Mouse (Mus musculus) left cerebral cortex, adult 18-20 months (tissue): ENCODE measurements around the gene Lifr. TPM values are rescaled to one million over a fixed set of nuclear protein-coding genes. Genes with fewer than 3 reads are reported as not detected.

Experiments
- DNase-seq, 2 experiments: peaks; one replicate each; pipeline ENCODE4 v3.0.0; 2021 to 2022; ENCODE audit warnings: low spot score in 2 of 2, mixed read lengths in 1 of 2
- total RNA-seq, 2 experiments: library from RNA; stranded (reverse); gene quantifications; 2 replicates each; pipeline ENCODE4 v1.2.3; 2021

Lifr gene
- total RNA-seq, 2 experiments from 2014 or later: 42.5 to 44.8 TPM

- no peak for DNase-seq
Observed at GRCm38 (mm10) chr15:7080916-7081626, 9.3 kb upstream of the Lifr start.

DNA sequence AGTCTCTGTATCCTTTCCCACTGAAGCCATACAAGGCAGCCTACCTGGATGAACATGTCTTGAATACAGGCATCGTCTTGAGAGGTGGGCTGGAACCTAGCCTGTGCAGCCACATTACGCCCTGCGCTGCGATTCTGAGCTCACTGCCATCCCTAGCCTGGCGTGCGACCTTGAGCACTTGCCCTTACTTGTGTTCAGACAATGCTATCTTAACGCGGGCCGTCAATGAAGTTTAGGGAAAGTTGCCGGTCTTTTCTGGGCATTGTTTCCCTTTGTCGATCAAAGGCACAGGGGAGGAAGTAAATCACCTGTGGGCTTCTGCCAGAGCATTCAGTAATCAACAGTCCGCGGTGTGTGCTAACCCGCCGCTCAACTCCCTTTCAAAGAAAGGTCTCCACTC lies 8.6 kb upstream of the Lifr start:
- DNase-seq: no peak

DNA sequence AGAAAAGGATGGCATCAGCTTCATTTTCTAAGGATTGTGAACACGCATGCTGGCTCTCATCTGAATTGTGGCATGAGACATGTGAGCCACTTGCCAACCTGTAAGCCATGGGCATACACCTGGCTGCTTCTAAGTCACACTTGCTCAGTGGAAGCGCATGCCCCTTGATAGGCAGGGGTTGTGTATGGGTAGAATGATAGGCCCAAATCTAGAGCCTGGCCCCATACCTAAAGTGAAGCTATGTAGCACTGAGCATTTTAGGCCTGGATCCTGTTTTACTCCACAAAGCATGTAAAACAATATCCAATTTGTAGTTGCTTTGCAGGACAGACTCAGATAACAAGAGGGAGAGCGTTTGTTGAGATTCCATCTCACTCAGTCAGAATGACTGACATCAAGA lies 7.5 kb upstream of the Lifr start:
- no peak for DNase-seq

DNA sequence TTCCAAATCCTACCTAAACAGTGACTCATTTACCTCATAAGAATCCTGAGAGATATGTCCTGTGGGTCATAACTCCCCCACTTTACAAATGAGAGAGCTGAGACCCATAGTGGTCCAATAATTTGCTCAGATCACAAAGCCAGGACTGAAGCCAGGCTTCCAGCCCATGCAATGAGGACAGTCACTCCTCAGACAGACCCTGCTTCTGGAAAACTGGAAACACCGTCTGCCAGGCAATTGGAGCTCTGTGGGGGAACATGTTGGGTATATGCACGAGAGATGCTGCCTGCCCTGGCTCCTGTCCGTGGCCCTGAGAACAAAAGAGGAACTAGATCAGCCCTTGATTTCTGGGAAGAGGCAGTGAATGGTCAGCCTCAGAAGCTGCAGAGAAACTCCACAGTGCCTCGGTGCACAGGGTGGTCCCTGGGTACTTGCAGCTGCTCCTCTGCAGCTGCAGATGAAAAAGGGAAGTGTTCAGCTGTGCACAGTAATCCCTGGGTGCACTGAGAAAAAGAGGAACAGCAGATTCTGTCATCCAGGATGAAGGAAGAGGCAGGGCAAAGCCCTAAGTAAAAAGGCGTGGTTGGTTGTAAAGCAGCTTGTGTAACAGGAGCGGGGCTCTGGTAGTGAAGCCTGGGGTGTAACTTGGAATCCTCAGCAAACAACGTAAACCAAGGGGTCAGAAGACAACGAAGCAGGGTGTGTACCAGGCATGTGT lies 5.5 kb upstream of the Lifr start:
- no peak for DNase-seq

GRCm38 (mm10) chr15:7088691-7089090 lies 1.7 kb upstream of the Lifr start:
- DNase-seq: no peak

DNA sequence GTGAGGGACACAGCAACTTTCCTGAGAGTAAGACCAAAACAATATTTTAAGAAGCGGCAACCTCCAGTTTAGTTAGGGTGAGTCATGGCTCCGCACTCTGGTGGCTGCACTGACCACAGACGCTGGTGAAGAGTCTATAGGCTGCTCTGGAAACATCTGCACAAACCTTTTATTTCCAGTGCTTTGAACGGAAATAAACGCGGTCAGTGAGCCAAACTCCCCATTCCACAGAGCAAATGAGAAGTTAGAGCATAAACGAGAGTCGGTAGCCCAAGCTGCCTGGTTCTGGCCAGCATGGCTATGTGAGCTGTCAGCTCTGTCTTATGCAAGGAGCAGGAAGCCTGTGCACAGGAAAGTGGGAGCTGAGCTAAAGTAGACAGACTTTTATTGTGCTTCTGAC lies 1.9 kb downstream of the Lifr start:
- DNase-seq: no peak

GRCm38 (mm10) chr15:7099406-7099805 lies 9.0 kb downstream of the Lifr start:
- no peak for DNase-seq

- peak in 1 of 2 experiments; percentile 31 for DNase-seq
Observed at GRCm38 (mm10) chr15:7100226-7100625, 9.8 kb downstream of the Lifr start.

GRCm38 (mm10) chr15:7103051-7103450 lies 12.6 kb downstream of the Lifr start:
- no peak for DNase-seq

- DNase-seq: no peak
Observed at GRCm38 (mm10) chr15:7105224-7105623, 14.8 kb downstream of the Lifr start.

DNA sequence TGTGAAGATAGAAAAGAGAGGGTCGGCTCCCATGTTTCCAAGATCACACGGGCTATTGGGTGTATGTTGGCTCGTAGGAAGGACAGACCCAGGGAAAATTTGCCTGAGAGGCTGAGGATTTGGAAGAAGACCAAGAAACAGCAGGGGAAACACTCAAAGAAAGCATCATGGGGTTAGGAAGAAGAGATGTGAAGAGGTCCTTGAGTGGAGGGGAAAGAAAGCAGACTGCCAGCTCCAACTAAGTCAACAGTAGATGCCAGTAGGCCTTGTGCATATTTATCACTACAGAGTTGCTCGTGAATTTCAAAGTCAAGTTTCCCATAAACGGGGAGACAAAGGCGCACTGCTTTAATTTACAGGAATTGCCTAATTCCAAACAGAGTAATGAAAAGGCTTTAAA lies 17.7 kb downstream of the Lifr start:
- DNase-seq: no peak

DNA sequence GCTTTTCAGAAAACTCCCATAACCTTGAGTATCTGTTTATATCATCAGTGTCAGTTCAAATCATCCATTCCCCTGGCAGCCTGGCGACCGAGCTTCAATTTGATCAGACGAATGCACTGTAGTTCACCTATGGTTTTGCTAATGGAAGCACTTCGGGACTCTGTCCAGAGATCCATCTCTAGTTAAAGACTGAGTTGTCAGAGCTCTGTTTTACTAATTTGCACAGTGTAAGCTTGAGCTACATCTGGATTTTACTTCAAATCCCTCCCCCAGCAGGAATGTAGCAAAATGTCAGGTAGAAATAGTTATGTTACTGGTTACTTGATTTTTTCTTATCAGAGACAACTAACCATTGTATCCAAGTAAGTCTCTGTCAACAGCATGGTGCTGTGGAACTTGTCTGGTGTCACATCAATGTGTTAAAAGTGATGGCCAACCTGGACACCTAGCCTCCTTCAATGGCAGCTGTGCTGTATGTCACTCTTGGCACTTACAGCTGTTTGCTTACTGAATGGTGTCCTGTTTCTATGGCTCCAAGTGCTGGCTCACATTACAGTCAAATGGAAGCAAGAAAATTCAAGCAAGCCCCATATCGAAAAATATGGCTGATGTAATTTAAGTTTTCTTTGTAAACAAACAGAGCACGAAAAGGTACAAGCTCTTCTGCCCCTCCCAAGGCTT lies 22.0 kb downstream of the Lifr start:
- DNase-seq: no peak

DNA sequence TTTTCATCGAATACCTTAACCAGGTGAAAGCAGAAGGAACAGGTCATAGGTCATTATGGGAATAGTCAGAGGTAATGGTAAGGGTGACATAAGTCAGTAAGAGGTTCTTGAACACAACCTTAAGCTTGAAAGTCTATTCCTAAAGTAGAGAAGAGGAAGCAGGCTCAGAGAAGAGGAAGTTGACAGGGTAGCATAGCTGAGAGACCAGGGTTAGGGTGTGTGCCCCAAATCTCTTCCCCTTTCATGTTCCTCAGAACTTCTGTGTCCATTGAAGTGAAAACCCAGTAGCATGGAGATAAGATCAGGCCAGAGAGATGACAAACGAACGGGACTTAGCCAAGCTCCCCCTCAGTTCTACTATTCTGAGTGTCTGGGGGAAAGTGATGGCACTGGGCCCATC lies 23.5 kb downstream of the Lifr start:
- DNase-seq: no peak

GRCm38 (mm10) chr15:7115326-7116003 lies 25.1 kb downstream of the Lifr start:
- no peak for DNase-seq

DNA sequence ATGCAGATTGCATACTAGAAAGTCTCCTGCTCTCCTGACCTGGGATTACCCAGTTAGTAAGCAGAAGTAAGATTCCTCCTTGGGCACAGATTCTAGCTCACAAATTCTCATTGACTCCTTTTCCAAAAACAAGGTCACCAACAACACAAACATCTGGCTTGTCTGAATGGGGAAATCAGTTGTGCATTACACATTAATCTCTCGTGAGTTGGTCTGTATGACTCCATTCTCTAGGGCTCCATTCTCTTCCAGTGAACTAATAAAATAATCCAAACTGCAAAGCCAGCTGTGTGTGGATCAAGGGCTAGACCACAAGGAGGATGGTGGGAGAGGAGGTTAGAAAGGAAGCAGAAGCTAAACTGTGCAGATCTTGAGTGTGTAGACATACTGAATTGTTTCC lies 25.8 kb downstream of the Lifr start:
- no peak for DNase-seq

DNA sequence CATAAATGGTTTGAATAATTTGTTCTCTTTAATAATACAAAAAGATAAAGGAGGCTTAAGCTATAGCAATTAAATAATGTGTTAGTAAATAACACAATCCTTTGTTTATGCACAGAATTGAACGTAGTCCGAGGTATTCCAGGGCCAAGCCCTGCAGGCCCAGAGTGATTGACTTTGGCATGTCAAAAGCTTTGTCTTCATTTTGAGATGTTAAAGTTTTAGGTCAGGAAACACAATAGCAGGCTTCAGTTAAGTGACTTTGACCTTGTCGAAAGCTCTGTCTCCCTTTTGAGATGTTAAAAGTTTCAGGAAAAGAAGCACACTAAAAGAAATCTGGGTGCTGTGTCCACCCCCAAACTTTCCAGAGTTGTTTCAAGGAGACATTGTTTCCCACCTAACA lies 26.3 kb downstream of the Lifr start:
- no peak for DNase-seq

GRCm38 (mm10) chr15:7117944-7118343 lies 27.5 kb downstream of the Lifr start:
- DNase-seq: no peak

DNA sequence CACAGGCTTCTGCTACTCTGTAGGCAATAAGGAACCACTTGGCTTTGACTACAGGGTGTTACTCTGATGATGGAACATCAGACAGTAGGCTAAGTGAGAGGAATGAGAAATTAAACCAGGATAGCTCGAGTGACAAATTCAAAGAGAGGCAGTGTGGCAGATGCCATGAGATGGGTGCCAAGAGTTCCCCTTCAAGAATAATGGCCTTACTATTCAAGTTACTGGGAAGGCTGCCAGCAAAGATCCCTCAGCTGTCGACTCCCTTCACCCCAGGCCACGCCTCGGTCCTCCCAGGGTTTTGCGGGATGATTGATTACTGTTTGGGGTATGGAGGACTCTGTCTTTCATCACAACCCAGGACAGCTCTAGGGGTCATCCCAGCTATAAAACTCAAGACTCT lies 28.4 kb downstream of the Lifr start:
- DNase-seq: peak in 1 of 2 experiments; percentile 36

GRCm38 (mm10) chr15:7119930-7120512 lies 29.6 kb downstream of the Lifr start:
- DNase-seq: no peak

DNA sequence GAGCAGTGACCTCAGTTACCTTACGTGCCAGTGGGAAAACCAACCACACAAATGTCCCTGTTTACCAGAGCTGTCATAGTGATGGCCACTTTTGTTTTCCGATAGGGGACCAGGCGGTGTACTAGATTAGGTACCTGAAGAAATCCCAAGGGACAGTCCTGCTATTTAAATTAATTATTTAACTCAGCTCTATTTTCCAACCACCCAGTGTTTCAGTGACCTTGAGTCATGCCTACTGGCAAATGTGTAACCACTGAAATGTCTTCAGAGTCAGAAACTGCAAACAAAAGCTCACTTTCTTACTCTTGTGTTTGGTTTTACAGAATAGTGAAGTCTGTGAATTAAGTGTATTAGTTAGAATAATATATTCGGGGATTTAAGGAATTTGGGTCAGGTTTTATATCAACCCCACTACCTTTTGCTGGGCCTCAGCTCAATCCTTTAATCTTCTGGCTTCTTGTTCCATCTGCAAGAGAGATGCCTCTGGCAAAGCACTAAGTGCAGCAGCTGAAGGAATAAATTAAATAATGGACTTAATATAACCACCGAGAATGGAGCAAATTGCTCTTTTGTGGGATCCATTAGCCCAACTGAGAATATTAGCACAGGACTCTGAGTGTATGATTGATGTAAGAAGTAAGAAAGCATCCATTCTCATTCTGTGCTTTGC lies 33.5 kb downstream of the Lifr start:
- no peak for DNase-seq

GRCm38 (mm10) chr15:7126171-7126570 lies 35.8 kb downstream of the Lifr start:
- DNase-seq: no peak
